Mouse (Mus musculus) heart, adult 2 months (tissue): Measurements from ENCODE around the gene Tfr2. TPM values are rescaled to one million over a fixed set of nuclear protein-coding genes. Genes with fewer than 3 reads are reported as not detected.

ENCODE experiments used
- DNase-seq, 2 experiments: peaks; one replicate each; pipeline ENCODE4 v3.0.0; 2021
- H3K27ac ChIP-seq: fragments of 200-600 bp; 2 replicates; pipeline ENCODE4 v1.8.1; 2022
- H3K27me3 ChIP-seq: fragments of 200-500 bp; 2 replicates; pipeline ENCODE4 v1.6.1; 2012; ENCODE audit warnings: mild to moderate bottlenecking, low read length, inconsistent platforms, mixed read lengths; ENCODE audit not compliant: control insufficient read depth, insufficient read depth
- H3K36me3 ChIP-seq: fragments of 200-500 bp; 2 replicates; pipeline ENCODE4 v1.6.1; 2012; ENCODE audit warnings: low read length, inconsistent platforms; ENCODE audit not compliant: control insufficient read depth, insufficient read depth
- H3K4me1 ChIP-seq: fragments of 200-500 bp; 2 replicates; pipeline ENCODE4 v1.6.1; 2011; ENCODE audit warnings: low read length; ENCODE audit not compliant: control insufficient read depth, insufficient read depth
- H3K4me3 ChIP-seq: fragments of 200-600 bp; 2 replicates; pipeline ENCODE4 v1.8.1; 2022
- H3K79me2 ChIP-seq: fragments of 200-500 bp; replicated peaks from 2 replicates; pipeline ENCODE4 v1.6.1; 2012; ENCODE audit warnings: mild to moderate bottlenecking, inconsistent platforms, low read length, moderate library complexity, mixed read lengths; ENCODE audit not compliant: control insufficient read depth, insufficient read depth
- H3K9ac ChIP-seq: fragments of 200-500 bp; 2 replicates; pipeline ENCODE4 v1.6.1; 2012; ENCODE audit warnings: low read depth, mild to moderate bottlenecking, control low read depth, inconsistent platforms, low read length, mixed read lengths
- CTCF ChIP-seq: fragments of 200-600 bp; IDR thresholded peaks from 2 replicates; pipeline ENCODE4 v1.8.1; 2022; ENCODE audit warnings: antibody characterized with exemption, mild to moderate bottlenecking, moderate library complexity
- EP300 ChIP-seq: fragments of 200-500 bp; IDR thresholded peaks from 2 replicates; pipeline ENCODE4 v1.6.1; 2011; ENCODE audit warnings: low read depth, low read length, control low read depth; ENCODE audit not compliant: insufficient read depth
- POLR2A ChIP-seq: fragments of 200-500 bp; IDR thresholded peaks from 2 replicates; pipeline ENCODE4 v1.6.1; 2011; ENCODE audit warnings: mild to moderate bottlenecking, low read depth, low read length, control low read depth; ENCODE audit not compliant: insufficient read depth
- WGBS: fragments of 180-500 bp; shearing (Covaris S2); methylation state at CpG from one replicate; pipeline ENCODE4 v1.1.7; 2018; 5-methylcytosine and 5-hydroxymethylcytosine counted together
- intact Hi-C: fragments of 180-260 bp; cut with DNase I; formaldehyde crosslinking; loops from one replicate; pipeline ENCODE4 v1.15.1; 2025
- polyA plus RNA-seq: library from polyadenylated mRNA; depleted of rRNA; stranded (reverse); fragments of >200 nt; gene quantifications from 2 replicates; pipeline ENCODE4 v1.2.3, GENCODE M21; 2012
- total RNA-seq, 2 experiments: library from RNA; stranded (reverse); gene quantifications; 2 replicates each; pipeline ENCODE4 v1.2.3; 2021

Tfr2 gene
- total and polyA plus RNA-seq, 3 experiments = 0.09 to 0.35 TPM; not detected in 1

DNA sequence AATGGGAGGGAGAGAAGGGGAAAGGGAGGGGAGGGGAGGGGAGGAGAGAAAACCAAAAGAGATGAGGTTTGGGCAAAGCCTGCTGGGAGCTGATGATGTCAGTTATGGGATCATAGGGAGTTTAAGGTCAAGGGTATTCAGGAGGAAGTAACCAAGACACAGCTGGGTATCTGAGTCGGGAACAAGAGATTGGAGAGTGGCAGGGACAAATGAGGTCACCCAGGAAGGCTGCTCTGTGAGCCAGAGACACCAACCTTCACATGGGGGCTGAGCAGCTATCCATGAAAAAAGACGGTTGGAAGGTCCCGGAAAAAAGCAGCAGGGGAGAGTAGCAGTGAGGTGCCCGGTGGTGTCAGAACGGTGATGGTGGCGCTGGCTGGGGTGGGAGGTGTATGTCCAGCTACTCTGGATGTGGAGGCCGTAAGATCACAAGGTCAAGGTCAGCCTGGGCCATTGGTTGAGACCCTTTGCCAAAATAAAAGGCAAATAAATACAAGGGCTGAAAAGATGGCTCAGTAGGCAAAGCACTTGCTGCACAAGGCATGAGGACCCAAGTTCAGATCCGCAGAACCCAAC, 1.3 kb upstream of the Tfr2 start:
- no peak for DNase-seq
- H3K4me3 ChIP-seq = no peak overlapping the region
- TF ChIP-seq EP300 = no peak
- no peak for TF ChIP-seq POLR2A
- no peak for TF ChIP-seq CTCF
- 75% methylated on average over 8 of the region's 8 CpGs for WGBS
- H3K9ac ChIP-seq = no peak overlapping the region
- H3K4me1 ChIP-seq = no peaks in the 10 kb centered on the region
- H3K36me3 ChIP-seq = no peaks in the 10 kb centered on the region
- no peaks in the 10 kb centered on the region; the same call in 1 of the 2 replicates for H3K27me3 ChIP-seq
- no peak overlapping the region for H3K27ac ChIP-seq
- no peaks in the 10 kb centered on the region for H3K79me2 ChIP-seq
- intact Hi-C loops = no loop called here

DNA sequence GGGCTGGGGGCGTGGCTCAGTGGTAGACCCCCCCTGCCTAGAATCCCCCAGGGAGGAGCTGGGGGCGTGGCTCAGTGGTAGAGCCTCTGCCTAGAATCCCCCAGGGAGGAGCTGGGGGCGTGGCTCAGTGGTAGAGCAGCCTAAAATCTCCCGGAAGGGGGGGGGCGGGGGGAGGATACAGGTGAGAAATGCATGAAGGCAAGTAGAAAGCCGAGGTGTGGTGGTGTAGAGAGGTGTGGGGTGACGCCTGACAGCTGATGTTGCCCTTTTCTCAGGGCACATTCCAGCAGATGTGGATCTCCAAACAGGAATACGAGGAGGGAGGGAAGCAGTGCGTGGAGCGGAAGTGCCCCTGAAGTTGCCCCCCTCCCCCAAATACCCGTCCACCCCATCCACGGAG, 609 bp upstream of the Tfr2 start:
- intact Hi-C loops = no loop called here
- 57% methylated on average over 12 of the region's 12 CpGs for WGBS
- Histone ChIP-seq H3K9ac (no peak overlapping the region), H3K27me3 (no peaks in the 10 kb centered on the region; the same call in 1 of the 2 replicates), H3K4me1 (no peaks in the 10 kb centered on the region), H3K4me3 (no peak overlapping the region), H3K79me2 (no peaks in the 10 kb centered on the region), H3K36me3 (no peaks in the 10 kb centered on the region), H3K27ac (no peak overlapping the region)
- no peak for DNase-seq
- TF ChIP-seq EP300 = no peak
- no peak for TF ChIP-seq CTCF

- H3K27ac ChIP-seq = no peak overlapping the region
- H3K27me3 ChIP-seq = peaks cover 2% of the 10 kb centered on the region
- TF ChIP-seq CTCF (no peak), POLR2A (no peak), EP300 (no peak)
- DNase-seq = no peak
- intact Hi-C loops = no loop called here
- H3K79me2 ChIP-seq = no peaks in the 10 kb centered on the region
- H3K9ac ChIP-seq = no peak overlapping the region
- H3K4me3 ChIP-seq = no peak overlapping the region
- 41% methylated on average over 7 of the region's 7 CpGs for WGBS
- no peaks in the 10 kb centered on the region for H3K36me3 ChIP-seq
- peaks cover 2% of the 10 kb centered on the region; the same call in 1 of the 2 replicates for H3K4me1 ChIP-seq
Measured at GRCm38 (mm10) chr5:137570181-137570580, 541 bp downstream of the Tfr2 start.

DNA sequence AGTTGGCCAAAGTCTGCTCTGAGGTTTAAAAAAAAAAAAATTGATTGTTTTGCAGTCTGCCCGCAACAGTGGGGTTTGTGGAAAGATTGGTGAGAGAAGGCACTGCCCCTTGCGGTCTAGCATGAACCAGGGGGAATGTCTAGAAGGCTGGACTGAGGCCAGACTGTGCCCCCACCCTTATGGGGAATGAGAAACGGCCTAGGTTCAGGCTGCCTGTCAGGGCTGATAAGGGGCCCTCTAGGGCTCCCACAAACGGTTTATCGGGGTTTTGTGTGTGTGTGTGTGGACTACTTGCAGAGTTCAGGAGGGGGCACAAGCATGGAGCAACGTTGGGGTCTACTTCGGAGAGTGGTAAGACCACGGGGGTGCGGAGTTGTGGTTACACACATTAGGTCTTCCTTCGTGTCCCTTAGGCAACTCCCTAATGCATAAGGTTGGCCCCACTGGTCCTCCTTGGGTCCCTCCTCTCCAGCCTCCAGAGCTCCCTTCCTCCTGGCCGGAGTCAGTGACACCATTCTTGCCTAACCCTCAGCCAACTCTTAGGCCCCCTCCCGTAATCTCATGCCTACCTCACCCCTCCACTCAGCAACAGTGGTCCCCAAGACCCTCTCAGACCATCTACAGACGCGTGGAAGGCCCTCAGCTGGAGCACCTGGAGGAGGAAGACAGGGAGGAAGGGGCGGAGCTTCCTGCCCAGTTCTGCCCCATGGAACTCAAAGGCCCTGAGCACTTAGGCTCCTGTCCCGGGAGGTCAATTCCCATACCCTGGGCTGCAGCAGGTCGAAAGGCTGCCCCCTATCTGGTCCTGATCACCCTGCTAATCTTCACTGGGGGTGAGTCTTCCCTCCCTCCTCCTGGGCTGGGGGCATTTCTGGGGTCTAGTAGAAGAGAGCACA, 1.3 kb downstream of the Tfr2 start:
- Histone ChIP-seq H3K4me3 (no peak overlapping the region), H3K36me3 (no peaks in the 10 kb centered on the region), H3K9ac (no peak overlapping the region), H3K4me1 (peaks cover 2% of the 10 kb centered on the region; the same call in 1 of the 2 replicates), H3K27ac (no peak overlapping the region), H3K27me3 (peaks cover 2% of the 10 kb centered on the region), H3K79me2 (no peaks in the 10 kb centered on the region)
- intact Hi-C loops = no loop called here
- 63% methylated on average over 17 of the region's 17 CpGs for WGBS
- DNase-seq = no peak
- TF ChIP-seq POLR2A (no peak), EP300 (no peak), CTCF (no peak)

- peak; percentile 49 to 61 for DNase-seq
- no peaks in the 10 kb centered on the region for H3K36me3 ChIP-seq
- no peak for TF ChIP-seq EP300
- TF ChIP-seq CTCF = peak; percentile 64
- no peak overlapping the region; the same call in 1 of the 2 replicates for H3K9ac ChIP-seq
- intact Hi-C loops = no loop called here
- no peak overlapping the region for H3K27ac ChIP-seq
- WGBS = 10% methylated on average over 27 of the region's 27 CpGs
- no peaks in the 10 kb centered on the region for H3K79me2 ChIP-seq
- peaks cover 2% of the 10 kb centered on the region; the same call in 1 of the 2 replicates for H3K4me1 ChIP-seq
- peak overlapping the region; percentile 39 for H3K4me3 ChIP-seq
- H3K27me3 ChIP-seq = peaks cover 2% of the 10 kb centered on the region
Measured at GRCm38 (mm10) chr5:137574470-137574901, 4.8 kb downstream of the Tfr2 start.

- no peak overlapping the region for H3K4me3 ChIP-seq
- TF ChIP-seq EP300 (no peak), CTCF (no peak), POLR2A (no peak)
- intact Hi-C loops = loop anchor here (5.0 kb wide), 1 partner anchor 177 kb away; no protein-coding TSS in a partner anchor
- H3K4me1 ChIP-seq = no peaks in the 10 kb centered on the region
- no peak for DNase-seq
- H3K79me2 ChIP-seq = no peaks in the 10 kb centered on the region
- H3K27me3 ChIP-seq = 0 out of 2 replicates have a peak, but pooled peaks cover 3% of the 10 kb centered on the region
- 70% methylated on average over 6 of the region's 6 CpGs for WGBS
- H3K27ac ChIP-seq = no peak overlapping the region
- H3K36me3 ChIP-seq = no peaks in the 10 kb centered on the region
- no peak overlapping the region for H3K9ac ChIP-seq
Measured at GRCm38 (mm10) chr5:137580246-137580645, 10.6 kb downstream of the Tfr2 start.
